Mouse (Mus musculus) kidney, adult 2 months (tissue): Measurements from ENCODE around the gene Gm12355.

Experiments
- CTCF ChIP-seq: fragments of 200-500 bp; conservative IDR thresholded peaks from 2 replicates; pipeline ENCODE4 v1.5.1; 2011; ENCODE audit warnings: low read depth, mild to moderate bottlenecking, control low read depth, low read length, moderate library complexity, mixed read lengths; ENCODE audit not compliant: insufficient read depth, insufficient read length
- POLR2A ChIP-seq: fragments of 200-500 bp; IDR thresholded peaks from one replicate; pipeline ENCODE4 v1.6.1; 2011; ENCODE audit warnings: low read depth, low read length, control low read depth

- TF ChIP-seq CTCF (no peak), POLR2A (no peak)
These were observed 43.5 kb downstream of the Gm12355 start for GRCm38 (mm10) chr11:98582030-98582388.
